Mouse (Mus musculus) intestine, embryonic 15.5 days (tissue): Measurements from ENCODE around the gene Fam104a. TPM values are rescaled to one million over a fixed set of nuclear protein-coding genes. Genes with fewer than 3 reads are reported as not detected.
A peak's percentile ranks its signal among the peaks of the same experiment; 100 is the strongest.

Source experiments
- ATAC-seq: fragments of 200-750 bp; cut with Nextera tagmentation; 2 replicates; pipeline ENCODE4 v1.8.0; 2017; ENCODE audit warnings: moderate TSS enrichment, moderate library complexity
- H3K27ac ChIP-seq: fragments of 300-500 bp; sonication (generic); 2 replicates; pipeline ENCODE4 v1.5.1; 2015; ENCODE audit warnings: mild to moderate bottlenecking, inconsistent platforms
- H3K27me3 ChIP-seq: fragments of 300-500 bp; sonication (generic); replicated peaks from 2 replicates; pipeline ENCODE4 v1.6.1; 2015; ENCODE audit warnings: inconsistent platforms
- H3K36me3 ChIP-seq: fragments of 300-500 bp; sonication (generic); 2 replicates; pipeline ENCODE4 v1.6.1; 2015; ENCODE audit warnings: inconsistent platforms
- H3K4me1 ChIP-seq: fragments of 300-500 bp; sonication (generic); replicated peaks from 2 replicates; pipeline ENCODE4 v1.6.1; 2015; ENCODE audit warnings: inconsistent platforms
- H3K4me2 ChIP-seq: fragments of 300-500 bp; sonication (generic); replicated peaks from 2 replicates; pipeline ENCODE4 v1.6.1; 2015; ENCODE audit warnings: mild to moderate bottlenecking, inconsistent platforms
- H3K4me3 ChIP-seq: fragments of 300-500 bp; sonication (generic); replicated peaks from 2 replicates; pipeline ENCODE4 v1.5.1; 2015; ENCODE audit warnings: inconsistent platforms
- H3K9ac ChIP-seq: fragments of 300-500 bp; sonication (generic); 2 replicates; pipeline ENCODE4 v1.6.1; 2015; ENCODE audit warnings: inconsistent platforms
- H3K9me3 ChIP-seq: fragments of 300-500 bp; sonication (generic); 2 replicates; pipeline ENCODE4 v1.6.1; 2016; ENCODE audit warnings: inconsistent platforms
- WGBS: fragments of 180-500 bp; shearing (Covaris S2); methylation state at CpG from one replicate; pipeline ENCODE4 v1.1.7; 2015; 5-methylcytosine and 5-hydroxymethylcytosine counted together
- polyA plus RNA-seq: library from polyadenylated mRNA; unstranded; fragments of >200 nt; fragmentation: Nextera tagmentation; extraction: Ambion mirVana; gene quantifications from 2 replicates; pipeline ENCODE4 v1.2.1, GENCODE M21; 2015

The Fam104a gene
- polyA plus RNA-seq, 1 experiment from 2014 or later: 42.6 TPM

DNA sequence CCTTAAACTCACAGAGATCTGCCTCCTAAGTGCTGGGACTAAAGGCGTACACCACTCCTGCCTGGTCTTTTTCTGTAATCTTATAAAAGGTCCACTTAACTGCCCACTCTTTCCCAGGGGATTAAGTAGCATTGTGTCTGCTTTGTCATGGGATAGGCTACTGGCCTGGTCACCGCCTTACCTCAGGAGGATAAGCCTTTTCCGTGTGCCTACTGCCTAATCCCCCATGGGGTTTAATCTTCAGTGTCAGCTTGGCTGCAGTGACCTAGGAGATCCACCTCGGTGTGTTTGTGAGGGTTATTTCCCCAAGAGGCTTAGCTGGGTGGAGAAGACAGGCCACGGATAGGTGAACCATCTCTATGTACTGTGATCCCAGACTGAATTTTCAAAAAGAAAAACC is 13.6 kb upstream of the Fam104a start:
- 81% methylated on average over 5 of the region's 5 CpGs for whole genome bisulfite sequencing

DNA sequence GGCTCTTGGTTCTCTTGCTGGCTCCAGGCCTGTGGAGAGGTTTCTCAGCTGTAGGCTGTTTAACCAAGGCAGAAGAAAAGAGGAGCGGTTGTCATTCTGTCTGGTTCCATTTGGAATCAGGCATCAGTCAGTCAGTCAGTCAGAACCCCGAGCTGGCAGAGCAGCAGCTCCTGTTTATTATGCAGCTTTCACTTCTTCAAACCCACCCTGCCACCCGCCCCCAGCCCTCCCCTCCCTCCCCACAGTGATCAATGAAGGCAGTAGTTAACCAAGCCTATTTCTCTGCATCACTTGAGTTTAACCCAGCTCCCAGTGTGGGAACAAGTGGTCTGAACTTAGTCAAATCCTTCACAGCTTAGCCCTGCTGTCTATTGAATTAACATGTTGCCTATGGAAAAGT is 7.9 kb upstream of the Fam104a start:
- peaks cover 43% of the 10 kb centered on the region for H3K36me3 ChIP-seq
- ATAC-seq: no peak
- H3K27me3 ChIP-seq: no peaks in the 10 kb centered on the region
- no peak overlapping the region for H3K9ac ChIP-seq
- H3K4me2 ChIP-seq: no peak overlapping the region
- H3K27ac ChIP-seq: peak overlapping the region; percentile 42; the same call in 1 of the 2 replicates
- H3K9me3 ChIP-seq: no peaks in the 10 kb centered on the region
- 0 out of 2 replicates have a peak, but pooled peaks cover 3% of the 10 kb centered on the region for H3K4me1 ChIP-seq
- 56% methylated on average over 3 of the region's 3 CpGs for WGBS
- H3K4me3 ChIP-seq: no peak overlapping the region

More for the DNA sequence above, 13.6 kb upstream of the Fam104a start:
- Histone ChIP-seq H3K4me3 (no peak overlapping the region), H3K27ac (no peak overlapping the region), H3K36me3 (peaks cover 23% of the 10 kb centered on the region), H3K4me1 (0 out of 2 replicates have a peak, but pooled peaks cover 3% of the 10 kb centered on the region), H3K27me3 (no peaks in the 10 kb centered on the region), H3K4me2 (no peak overlapping the region), H3K9ac (no peak overlapping the region), H3K9me3 (no peaks in the 10 kb centered on the region)
- ATAC-seq: no peak

DNA sequence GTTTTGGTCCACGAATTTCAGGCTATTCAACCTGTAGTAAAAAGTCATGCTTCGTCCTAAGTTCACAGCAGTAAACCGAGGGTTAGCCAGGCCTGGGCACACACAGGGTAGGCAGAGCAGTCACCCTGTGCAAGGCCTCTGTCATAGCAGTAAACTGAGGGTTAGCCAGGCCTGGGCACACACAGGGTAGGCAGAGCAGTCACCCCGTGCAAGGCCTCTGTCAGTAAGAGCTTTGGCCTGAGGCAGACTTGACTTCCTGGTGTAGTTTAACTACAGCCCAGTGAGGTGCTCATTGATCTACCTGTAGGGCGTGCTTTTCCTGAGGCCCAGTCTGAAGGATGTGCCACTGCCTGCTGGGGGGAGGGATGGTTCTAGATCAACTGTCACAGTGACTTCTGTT is 7.4 kb upstream of the Fam104a start:
- H3K27ac ChIP-seq: peak overlapping the region; percentile 42; the same call in 1 of the 2 replicates
- no peak overlapping the region for H3K4me2 ChIP-seq
- 0 out of 2 replicates have a peak, but pooled peaks cover 7% of the 10 kb centered on the region for H3K4me1 ChIP-seq
- 71% methylated on average over 5 of the region's 5 CpGs for WGBS
- H3K9ac ChIP-seq: no peak overlapping the region
- no peaks in the 10 kb centered on the region for H3K9me3 ChIP-seq
- H3K27me3 ChIP-seq: no peaks in the 10 kb centered on the region
- no peak overlapping the region for H3K4me3 ChIP-seq
- ATAC-seq: peak; percentile 87
- peaks cover 43% of the 10 kb centered on the region for H3K36me3 ChIP-seq

DNA sequence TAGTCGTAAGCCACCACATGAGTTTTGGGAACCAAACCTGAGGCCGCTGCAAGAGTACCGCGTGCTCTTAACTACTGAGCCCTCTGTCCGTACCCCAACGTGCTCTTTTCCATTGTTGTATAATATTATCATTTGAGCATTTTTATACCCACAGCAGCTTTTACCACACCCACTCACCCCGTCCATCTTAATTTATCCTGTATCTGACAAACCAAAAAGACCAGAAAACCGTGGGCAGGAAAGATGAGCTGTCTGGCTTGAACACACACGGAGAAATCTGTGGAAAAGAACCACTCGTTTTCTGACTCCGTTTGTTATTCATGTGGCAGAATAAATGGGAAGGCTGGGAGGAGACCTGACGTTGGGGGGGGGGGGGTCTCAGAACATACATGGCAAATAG is 6.6 kb upstream of the Fam104a start:
- Histone ChIP-seq H3K4me3 (no peak overlapping the region), H3K9me3 (no peaks in the 10 kb centered on the region), H3K27ac (0 out of 2 replicates have a peak overlapping the region, but pooled peaks have one; percentile 42), H3K9ac (no peak overlapping the region), H3K4me2 (no peak overlapping the region), H3K27me3 (no peaks in the 10 kb centered on the region), H3K4me1 (0 out of 2 replicates have a peak, but pooled peaks cover 7% of the 10 kb centered on the region), H3K36me3 (peaks cover 41% of the 10 kb centered on the region)
- WGBS: 88% methylated on average over 12 of the region's 12 CpGs
- ATAC-seq: no peak

DNA sequence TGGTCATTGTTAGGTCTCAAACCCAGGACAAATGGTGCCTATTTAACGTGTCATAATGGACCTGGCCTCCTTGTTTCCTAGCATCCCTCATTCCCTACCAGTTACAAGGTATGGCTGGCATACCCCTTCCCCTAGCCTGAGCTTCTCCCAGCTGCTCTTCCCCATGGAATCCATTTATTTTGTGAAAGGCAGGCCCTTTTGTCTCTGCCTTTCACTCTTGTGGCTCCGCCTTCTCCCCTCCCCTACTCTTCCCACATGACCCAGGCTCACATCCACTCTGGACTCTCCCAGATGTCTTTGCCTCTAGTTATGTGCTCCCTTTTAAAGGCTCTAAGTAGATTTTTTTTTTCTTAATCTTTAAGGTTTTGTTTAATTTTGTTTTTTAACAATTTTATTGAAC is 3.1 kb upstream of the Fam104a start:
- Histone ChIP-seq H3K4me3 (no peak overlapping the region), H3K4me2 (no peak overlapping the region), H3K27ac (no peak overlapping the region), H3K4me1 (0 out of 2 replicates have a peak, but pooled peaks cover 8% of the 10 kb centered on the region), H3K9me3 (no peaks in the 10 kb centered on the region), H3K27me3 (no peaks in the 10 kb centered on the region), H3K9ac (no peak overlapping the region), H3K36me3 (peaks cover 16% of the 10 kb centered on the region)
- no peak for ATAC-seq
- WGBS: 77% methylated on average over 2 of the region's 2 CpGs

DNA sequence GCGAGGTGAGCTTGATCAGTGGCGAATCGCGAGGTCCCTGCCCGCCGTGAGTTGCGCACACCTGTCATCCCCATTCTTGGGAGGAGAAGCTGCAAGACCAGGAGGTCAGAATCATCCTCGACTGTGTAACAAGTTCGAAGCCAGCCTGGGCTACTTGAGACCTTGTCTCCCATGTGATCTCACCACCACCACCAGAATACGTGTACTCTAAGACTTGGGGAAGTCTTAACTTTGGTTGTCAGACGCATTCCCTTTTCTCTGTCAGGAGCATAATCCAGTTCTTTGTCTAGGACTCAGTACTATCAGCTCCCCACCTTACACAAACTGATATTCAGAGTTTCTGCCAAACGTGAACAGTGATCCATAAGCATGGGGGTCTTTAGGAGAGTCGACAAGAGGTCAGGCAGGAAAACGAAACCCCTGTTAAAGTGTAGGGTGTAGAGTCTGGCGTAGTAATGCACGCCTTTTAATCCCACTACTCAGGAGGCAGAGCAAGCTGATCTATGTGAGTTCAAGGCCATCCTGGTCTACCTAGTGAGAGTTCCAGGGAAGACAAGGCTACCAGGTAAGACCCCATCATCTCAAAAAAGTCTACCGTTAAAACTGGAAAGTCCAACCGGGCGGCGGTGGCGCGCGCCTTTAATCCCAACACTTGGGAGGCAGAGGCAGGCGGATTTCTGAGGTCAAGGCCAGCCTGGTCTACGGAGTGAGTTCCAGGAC is 912 bp upstream of the Fam104a start:
- Histone ChIP-seq H3K27ac (peak overlapping the region; percentile 48; the same call in 1 of the 2 replicates), H3K4me2 (peak overlapping the region; percentile 71), H3K9me3 (no peaks in the 10 kb centered on the region), H3K9ac (peak overlapping the region; percentile 62), H3K4me3 (peak overlapping the region; percentile 97), H3K4me1 (0 out of 2 replicates have a peak, but pooled peaks cover 16% of the 10 kb centered on the region), H3K36me3 (peaks cover 15% of the 10 kb centered on the region), H3K27me3 (no peaks in the 10 kb centered on the region)
- ATAC-seq: no peak
- WGBS: 41% methylated on average over 25 of the region's 25 CpGs

DNA sequence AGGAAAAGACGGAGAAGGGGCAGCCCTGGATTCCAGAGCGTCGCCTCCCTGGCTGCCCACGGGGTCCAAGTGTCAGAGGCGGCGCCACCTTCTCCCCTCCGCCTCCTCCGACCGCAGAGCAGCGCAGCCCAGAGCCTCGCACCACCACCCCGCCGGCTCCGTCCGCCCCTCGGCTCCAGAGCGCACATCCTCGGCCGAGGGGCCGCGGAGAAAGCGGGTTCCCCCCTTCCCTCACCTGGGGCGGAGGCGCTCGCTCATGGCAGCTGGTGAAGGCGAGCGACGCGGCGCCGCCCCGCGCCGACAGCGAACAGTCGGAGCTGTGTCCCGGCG is 363 bp downstream of the Fam104a start:
- ATAC-seq: no peak; the same call in 1 of the 2 replicates
- Histone ChIP-seq H3K36me3 (peaks cover 4% of the 10 kb centered on the region), H3K9ac (peak overlapping the region; percentile 87), H3K4me3 (peak overlapping the region; percentile 97), H3K4me1 (0 out of 2 replicates have a peak, but pooled peaks cover 16% of the 10 kb centered on the region), H3K9me3 (no peaks in the 10 kb centered on the region), H3K27ac (peak overlapping the region; percentile 94), H3K27me3 (no peaks in the 10 kb centered on the region), H3K4me2 (peak overlapping the region; percentile 77)
- 0% methylated on average over 36 of the region's 38 CpGs for WGBS

DNA sequence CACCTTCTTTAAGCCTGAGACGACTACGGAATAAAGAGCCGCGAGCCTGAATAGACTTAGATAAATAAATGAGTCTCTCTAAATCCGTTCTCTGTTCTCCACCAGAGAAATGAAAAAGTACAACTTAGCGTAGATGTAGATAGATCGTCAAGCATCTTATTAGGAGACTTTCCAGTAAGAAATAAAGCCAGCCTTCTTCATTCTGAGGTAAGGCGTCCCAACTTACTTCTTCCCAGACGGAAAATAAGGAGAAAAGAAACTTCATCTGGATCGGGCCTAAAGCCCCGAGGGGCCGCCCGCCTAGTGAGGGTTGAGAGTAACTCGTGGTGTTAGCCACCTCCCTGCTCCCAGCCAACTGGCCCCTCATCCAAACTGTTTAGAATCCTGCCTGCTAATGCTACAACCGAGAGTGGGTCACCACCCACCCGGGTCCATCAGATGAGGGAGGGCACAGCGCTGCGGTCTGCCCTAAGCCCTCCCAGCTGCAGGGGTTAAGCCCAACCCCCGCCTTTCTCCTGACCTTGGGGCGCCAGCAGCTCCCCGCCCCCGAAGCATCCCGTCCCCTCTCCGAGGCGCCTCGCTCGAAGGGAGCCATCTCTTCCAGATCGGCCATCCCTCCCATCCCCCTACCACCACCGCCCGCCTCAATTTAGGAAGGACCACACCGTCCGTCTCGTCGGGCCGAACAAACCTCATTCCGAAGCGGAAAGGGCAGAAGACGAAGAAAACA is 893 bp downstream of the Fam104a start:
- WGBS: 1% methylated on average over 38 of the region's 38 CpGs
- peak overlapping the region; percentile 97 for H3K4me3 ChIP-seq
- peak overlapping the region; percentile 94 for H3K27ac ChIP-seq
- no peaks in the 10 kb centered on the region for H3K27me3 ChIP-seq
- peak overlapping the region; percentile 87 for H3K9ac ChIP-seq
- peak; percentile 63 for ATAC-seq
- no peaks in the 10 kb centered on the region for H3K9me3 ChIP-seq
- 0 out of 2 replicates have a peak, but pooled peaks cover 16% of the 10 kb centered on the region for H3K4me1 ChIP-seq
- H3K4me2 ChIP-seq: peak overlapping the region; percentile 77
- H3K36me3 ChIP-seq: no peaks in the 10 kb centered on the region

DNA sequence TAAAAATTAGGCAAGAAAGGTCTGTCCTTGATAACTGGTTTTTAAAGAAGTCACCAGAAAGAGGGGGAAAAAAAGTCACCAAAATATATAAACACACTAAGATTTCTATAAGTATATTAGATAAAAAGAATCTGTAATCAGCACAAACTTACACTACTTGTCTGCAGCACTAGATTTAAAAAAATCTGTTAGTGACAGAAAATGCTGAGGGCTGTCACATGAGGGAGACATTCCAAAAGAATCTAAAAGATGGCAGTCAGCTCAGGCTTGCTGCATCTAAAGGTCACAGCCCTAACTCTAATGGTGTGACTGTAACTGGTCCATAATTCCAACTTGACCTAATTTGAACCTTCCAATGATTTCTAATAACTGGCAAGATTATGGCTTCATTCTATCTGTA is 2.0 kb downstream of the Fam104a start:
- H3K9me3 ChIP-seq: no peaks in the 10 kb centered on the region
- no peak overlapping the region for H3K4me3 ChIP-seq
- H3K27ac ChIP-seq: no peak overlapping the region
- H3K4me1 ChIP-seq: 0 out of 2 replicates have a peak, but pooled peaks cover 15% of the 10 kb centered on the region
- no peak overlapping the region for H3K9ac ChIP-seq
- no peak for ATAC-seq
- no peaks in the 10 kb centered on the region for H3K27me3 ChIP-seq
- H3K4me2 ChIP-seq: 0 out of 2 replicates have a peak overlapping the region, but pooled peaks have one; percentile 77
- H3K36me3 ChIP-seq: 0 out of 2 replicates have a peak, but pooled peaks cover 1% of the 10 kb centered on the region

DNA sequence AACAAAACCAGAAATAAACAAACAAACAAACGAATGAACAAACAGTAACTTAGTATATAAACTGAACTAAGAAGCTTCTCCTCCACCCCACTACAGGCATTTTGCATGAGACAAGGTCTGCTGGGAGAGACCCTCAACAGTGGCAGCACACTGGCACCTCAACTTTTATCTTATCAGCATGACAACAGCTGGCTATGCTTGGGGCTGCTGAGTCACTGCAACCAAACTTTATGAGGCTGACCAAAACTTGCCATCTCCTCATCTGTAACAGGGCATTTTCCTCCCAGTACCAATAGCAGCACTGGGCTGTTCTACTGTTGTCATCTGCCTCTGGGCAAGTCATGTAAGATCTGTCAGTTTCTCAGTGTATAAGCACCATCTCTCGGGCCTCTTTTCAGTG is 3.0 kb downstream of the Fam104a start:
- no peaks in the 10 kb centered on the region for H3K27me3 ChIP-seq
- 83% methylated on average over 2 of the region's 2 CpGs for WGBS
- ATAC-seq: no peak

DNA sequence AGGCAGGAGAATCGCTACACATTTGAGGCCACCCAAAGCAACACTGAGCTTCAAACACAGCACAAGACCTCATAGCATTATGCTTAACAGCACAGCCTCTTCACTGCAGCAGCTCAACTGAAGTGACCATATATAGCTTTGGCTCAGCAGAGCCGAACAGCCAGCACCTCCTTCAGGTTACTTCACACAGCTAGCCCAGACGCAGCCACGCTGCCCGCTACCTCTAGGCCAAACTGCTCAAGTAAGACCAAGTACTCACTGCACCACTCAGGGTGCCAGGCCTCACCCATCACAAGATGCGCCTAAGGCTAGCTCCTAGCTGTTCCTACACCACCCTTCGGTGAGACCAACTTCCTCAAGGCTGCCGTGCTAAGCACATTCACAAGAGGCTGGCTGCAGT is 5.6 kb downstream of the Fam104a start:
- H3K27ac ChIP-seq: no peak overlapping the region
- no peak overlapping the region for H3K9ac ChIP-seq
- H3K9me3 ChIP-seq: no peaks in the 10 kb centered on the region
- H3K4me3 ChIP-seq: no peak overlapping the region
- WGBS: 79% methylated on average over 8 of the region's 8 CpGs
- 0 out of 2 replicates have a peak, but pooled peaks cover 9% of the 10 kb centered on the region for H3K4me1 ChIP-seq
- H3K27me3 ChIP-seq: no peaks in the 10 kb centered on the region
- no peak for ATAC-seq
- H3K4me2 ChIP-seq: no peak overlapping the region
- 0 out of 2 replicates have a peak, but pooled peaks cover 11% of the 10 kb centered on the region for H3K36me3 ChIP-seq

More for the DNA sequence above, 3.0 kb downstream of the Fam104a start:
- H3K9me3 ChIP-seq: no peaks in the 10 kb centered on the region
- no peak overlapping the region for H3K4me3 ChIP-seq
- H3K4me1 ChIP-seq: 0 out of 2 replicates have a peak, but pooled peaks cover 9% of the 10 kb centered on the region
- H3K4me2 ChIP-seq: no peak overlapping the region
- no peak overlapping the region for H3K9ac ChIP-seq
- no peak overlapping the region for H3K27ac ChIP-seq
- 0 out of 2 replicates have a peak, but pooled peaks cover 2% of the 10 kb centered on the region for H3K36me3 ChIP-seq

DNA sequence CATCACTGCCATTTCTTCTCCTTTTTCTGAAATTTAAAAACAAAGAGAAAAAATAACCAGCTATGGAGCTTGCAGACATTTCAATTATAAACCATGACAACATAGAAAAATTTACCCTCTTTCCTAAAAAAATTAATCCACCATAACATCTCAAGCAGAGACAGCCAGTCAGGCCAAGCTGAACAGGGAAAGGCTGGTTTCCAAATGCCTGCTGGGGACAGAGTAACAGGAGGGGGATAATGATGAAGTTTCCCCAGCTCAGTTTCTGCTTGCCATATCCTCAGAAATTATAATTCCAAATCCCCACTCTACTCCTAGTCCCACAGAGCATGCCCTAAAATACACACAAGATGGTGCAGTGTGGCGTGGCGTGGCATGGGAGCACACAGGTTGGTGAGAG is 6.6 kb downstream of the Fam104a start:
- Histone ChIP-seq H3K4me3 (no peak overlapping the region), H3K9me3 (no peaks in the 10 kb centered on the region), H3K4me2 (no peak overlapping the region), H3K9ac (no peak overlapping the region), H3K4me1 (0 out of 2 replicates have a peak, but pooled peaks cover 9% of the 10 kb centered on the region), H3K27ac (no peak overlapping the region), H3K36me3 (0 out of 2 replicates have a peak, but pooled peaks cover 11% of the 10 kb centered on the region), H3K27me3 (no peaks in the 10 kb centered on the region)
- ATAC-seq: no peak
- 100% methylated on average over 2 of the region's 2 CpGs for WGBS
